Mouse (Mus musculus) lung, postnatal 36 days (tissue): ENCODE results near the gene BC003965.
"Not testable (repeated sequence)": the region's sequence is repeated elsewhere in the genome, so short reads cannot be mapped to it uniquely, and the experiment has no call there.

Experiments
- DNase-seq: peaks from one replicate; pipeline ENCODE4 v3.0.0; 2022; ENCODE audit warnings: mixed read lengths

BC003965 gene

DNA sequence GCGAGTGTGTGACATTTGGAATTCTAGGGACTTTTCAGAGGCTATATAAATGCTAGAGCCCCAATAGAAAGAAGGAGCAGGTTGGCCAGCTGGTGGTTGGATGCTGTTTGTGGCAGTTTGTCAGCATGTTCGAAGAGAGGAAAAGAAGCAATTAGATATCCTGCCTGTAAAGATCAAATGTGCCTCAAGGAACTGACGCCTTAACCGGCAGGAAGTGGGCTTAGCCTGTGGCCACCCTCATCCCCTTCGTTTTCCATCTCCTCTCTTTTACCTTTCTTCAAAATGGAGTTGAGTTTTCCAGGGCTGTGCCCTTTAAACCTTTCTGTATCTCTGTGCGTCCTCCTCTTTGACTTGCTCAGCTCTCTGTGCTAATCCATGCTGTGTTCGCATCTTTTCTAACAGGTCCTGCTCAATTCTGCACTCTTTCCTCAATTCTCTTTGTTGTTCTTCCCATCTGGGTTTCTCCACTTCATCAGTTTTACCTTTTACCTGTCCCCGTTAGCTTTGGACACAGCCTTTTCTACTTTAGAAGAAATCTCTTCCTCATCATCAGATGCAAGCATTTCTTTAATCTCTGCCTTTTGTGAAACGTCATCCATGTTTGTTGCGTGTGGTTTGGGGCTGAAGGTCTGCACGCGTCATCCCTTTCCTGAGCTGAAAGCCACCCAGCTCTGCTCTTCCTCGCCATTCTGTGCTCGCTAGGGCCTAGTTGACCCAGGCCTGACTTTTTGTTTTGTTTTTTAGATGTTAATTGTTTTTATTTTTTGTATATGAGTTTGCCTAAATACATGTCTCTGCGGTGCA is 35.3 kb downstream of the BC003965 start:
- DNase-seq, result no peak

DNA sequence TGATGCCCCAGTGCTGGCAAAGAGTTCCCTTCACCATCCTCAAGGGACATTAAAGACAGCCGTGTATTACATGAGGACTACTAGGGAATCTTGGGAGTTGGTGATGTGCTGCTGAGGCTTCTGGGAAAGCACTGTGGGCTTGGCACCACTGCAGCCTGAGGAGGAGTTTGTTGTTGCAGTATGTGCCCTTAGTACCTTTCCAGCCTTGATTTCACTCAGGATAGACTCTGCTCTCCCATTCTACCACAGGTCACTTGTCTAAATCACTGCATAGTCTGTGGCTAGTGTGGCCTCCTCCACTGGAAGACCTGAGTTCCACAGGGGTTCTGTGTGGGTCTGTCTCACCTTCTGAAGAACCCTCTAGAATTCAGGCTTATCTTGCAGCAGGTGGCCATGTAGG is 36.4 kb downstream of the BC003965 start:
- DNase-seq, result no peak

DNA sequence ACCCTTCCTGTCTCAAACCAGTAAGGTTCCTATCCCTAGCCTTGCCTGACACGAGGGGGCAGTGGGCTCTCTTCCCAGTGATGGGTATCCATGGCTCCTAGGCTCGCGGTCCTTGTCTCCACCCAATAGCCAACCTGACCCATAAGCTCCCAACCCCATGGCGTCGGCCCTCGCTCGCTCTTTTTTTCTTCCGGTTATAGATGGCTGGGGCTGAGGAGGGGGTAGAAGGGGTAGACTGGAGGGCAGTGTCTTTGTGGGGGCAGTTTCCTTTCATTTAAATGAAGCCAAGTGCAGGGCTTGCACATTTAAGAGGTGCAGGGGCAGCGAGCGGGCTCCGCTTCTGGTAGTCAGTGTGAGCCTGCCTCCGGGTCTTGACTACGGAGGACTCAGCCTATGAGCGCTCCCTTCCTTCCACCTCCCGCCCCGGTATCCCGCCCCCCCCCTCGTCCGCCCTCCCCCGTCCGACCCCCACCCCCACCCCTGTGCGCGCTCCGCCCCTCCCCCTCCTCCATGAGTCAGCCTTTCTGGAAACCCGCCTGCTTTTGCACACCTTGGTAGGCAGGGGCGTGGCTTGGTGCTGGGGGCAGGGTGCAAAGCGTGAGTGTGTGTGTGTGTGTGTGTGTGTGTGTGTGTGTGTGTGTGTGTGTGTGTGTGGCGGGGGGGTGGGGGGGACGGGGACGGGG is 37.6 kb downstream of the BC003965 start:
- peak; percentile 68 for DNase-seq

DNA sequence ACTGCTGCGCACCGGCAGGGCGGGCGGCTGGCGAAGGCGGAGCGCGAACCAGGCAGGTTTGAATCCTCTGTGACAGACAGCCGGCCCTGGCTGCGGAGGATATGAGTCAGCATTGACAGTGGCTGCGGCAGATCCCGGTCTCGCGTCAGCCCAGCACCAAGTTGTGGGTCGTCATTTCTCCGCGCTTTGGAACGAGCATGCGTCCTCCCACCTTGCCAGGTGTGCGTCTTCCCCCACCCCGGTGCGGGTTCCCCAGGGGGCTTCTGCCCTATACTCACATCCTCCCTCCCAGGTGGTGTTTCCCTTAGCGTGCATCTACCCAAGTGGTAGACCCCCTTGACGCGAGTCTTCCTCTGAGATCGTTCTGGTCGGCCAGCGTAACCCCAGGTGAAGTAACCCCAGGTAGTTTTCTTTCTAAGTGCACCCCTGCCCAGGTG is 38.2 kb downstream of the BC003965 start:
- DNase-seq, result not testable (repeated sequence)

DNA sequence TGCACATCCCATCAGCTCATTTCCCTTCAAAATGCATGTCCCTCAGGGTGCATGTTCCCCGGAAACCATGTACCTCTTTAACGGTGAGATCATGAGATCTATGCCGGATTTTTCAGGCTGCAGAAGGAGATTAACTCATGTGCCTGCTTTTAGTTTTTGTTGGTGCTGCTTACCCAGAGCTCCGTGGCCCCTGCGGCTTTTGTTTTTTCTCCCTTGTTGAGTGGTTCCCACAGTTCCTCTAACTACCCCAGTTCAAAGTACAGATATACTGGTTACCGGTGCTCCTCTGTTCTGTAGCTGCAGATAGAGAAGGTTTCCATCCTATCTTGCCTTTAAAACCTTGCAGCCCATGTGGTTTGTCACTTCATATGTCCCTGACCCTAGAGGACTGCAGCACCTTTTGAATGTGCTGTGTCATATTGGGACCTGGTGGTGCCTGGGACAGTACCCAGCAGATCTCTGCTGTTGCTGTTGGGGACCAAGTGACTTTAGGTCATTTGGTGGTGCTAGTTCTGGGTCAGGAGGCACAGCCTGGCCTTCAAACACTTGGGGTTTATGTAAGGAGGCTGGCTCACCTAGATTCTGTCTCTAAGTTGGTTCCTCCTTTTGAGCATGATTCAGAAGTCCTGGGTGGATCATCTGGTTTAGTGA is 38.7 kb downstream of the BC003965 start:
- no peak for DNase-seq

DNA sequence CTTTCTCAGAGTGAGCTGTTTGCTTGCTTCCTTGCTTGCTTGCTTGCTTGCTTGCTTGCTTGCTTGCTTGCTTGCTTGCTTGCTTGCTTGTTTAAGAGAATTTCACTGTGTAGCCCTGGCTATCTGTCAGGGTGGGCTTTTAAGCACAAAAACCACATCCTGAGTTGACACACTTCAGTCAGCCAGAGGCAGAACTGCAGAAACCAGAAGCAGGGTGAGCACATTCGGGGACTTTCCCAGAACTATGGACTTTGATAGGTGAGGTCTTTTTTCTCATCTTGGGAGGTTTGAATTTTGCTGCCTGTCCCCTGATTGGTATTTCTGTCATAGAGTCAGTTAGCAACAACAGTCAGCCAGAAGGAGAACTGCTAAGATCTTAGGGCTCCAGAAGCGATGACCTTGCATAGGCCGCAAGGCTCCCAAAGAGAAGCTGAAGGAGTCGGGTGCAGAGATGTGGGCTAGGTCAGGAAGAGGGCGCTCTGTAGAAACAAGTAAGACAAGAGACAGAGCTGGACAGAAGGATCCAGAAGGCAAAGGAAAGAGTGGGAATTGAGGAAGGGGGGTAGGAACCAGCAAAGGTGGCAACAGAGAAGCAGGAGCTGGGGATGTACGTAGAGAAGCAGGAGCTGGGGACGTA is 40.4 kb downstream of the BC003965 start:
- DNase-seq, result peak; percentile 11

DNA sequence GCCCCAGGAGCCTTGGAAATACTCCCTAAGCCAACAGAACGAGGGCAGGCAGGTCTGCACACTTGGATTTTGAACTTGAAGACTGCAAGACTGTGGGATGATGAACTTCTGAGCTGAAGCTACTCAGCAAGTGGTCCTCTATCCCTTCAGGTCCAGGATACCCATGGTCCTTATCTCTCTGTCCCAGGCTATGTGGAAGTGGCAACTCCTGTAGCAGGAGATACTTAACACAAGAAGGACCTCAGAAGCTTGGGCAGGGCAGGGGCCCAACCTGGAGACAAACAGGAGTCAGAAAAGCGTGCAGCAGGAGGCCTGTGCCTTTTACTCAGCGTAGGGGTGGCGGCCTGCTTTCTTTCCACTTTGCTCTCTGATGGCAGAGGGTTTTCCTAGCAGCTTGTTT is 41.3 kb downstream of the BC003965 start:
- DNase-seq, result no peak

DNA sequence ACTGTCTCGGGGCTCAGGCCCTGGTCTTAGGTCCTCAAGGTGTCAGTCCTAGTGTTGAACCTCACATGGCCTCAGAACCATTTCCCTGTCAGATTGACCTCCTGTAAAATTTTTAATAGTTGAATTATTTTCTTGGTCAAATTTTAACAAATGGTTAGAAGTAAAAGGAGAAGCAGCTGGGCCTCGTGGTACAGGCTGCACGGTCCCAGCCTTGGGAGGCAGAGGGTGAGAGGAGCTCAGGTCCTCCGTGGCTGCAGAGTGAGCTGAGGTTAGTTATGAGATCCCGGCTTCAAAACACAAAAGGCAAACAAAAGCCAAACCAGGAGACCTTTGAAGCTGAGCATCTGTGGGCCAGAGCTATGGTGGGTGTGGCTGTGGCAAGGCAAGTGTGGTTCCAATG is 43.6 kb downstream of the BC003965 start:
- no peak for DNase-seq

DNA sequence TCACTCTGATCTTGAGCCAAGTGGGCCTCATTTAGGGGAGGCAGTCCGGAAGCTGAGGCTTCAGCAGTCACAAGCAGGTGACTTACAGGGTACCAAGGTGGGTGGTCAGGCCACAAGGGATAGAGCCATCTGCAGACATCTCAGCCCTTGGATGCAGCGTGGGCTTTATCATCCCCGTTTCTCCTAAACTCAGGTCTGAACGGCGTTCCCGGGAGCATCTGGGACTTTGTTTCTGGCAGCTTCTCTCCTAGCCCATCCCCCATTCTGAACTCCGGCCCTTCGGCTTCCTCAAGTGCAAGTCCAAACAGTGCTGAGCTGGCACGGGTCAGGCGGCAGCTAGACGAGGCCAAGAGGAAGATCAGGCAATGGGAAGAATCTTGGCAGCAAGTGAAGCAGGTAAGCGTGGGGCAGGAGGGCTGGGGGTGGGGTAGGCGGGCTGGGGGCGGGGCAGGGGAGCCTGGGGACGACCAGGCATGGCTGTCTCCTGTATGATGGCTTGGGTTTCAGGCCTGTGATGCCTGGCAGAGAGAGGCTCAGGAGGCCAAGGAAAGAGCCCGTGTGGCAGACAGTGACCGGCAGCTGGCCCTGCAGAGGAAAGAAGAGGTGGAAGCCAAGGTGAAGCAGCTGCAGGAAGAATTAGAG is 45.8 kb downstream of the BC003965 start:
- peak; percentile 9 for DNase-seq

DNA sequence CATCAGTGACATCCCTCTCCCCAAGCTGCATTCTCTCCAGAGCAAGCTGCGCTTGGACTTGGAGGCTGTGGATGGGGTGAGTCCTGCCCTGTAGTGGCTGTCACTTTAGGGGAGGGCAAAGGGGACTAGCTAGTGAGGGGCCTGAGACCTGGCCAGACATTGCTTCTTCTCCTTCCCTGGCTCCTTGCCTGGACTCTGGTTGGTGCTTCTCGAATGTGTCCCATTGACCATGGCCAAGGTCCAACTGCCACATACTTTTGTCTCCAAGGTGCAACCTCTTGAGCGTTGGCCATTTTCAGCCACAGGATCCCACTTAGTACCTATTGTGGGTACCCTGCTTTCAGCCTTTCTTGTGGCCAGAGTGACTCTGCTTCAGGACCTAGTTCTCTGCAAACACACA is 46.3 kb downstream of the BC003965 start:
- peak; percentile 25 for DNase-seq

DNA sequence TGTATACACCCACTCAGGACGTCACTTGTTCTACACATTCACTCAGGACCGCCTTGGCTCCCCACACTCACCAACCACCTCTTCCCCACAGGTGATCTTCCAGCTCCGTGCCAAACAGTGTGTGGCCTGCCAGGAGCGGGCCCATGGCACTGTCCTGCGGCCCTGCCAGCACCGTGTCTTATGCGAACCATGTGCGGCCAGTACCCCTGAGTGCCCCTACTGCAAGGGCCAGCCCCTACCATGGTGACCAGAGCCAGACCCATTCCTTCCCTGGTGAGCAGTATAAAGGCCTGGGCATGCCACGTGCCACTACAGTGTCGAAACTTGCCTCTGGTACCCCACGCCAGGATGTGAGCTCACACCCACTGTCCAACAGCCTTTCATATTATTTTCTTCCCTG is 47.3 kb downstream of the BC003965 start:
- not testable (repeated sequence) for DNase-seq

DNA sequence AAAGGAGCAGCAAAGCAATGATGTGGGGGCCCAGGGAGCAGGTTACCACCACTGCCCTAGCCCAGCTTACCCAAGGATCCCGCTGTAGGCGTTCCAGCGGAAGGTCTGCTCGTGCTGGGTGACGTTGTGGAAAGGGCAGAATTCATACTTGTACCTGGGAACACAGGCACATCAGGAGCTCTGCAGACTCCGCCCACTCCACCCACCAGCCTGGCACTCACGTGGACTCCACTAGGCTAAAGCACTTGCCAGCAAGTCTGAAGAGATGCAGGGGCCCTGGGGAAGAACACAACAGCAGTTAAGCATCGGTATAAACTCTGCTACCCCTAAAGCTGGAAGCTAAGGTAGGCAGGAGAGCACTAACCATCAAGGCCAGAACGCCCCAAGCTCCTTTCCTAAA is 51.3 kb downstream of the BC003965 start:
- no peak for DNase-seq
